Mouse (Mus musculus) lung, postnatal 0 days (tissue): ENCODE data around the gene B3gat2. TPM values are rescaled to one million over a fixed set of nuclear protein-coding genes. Genes with fewer than 3 reads are reported as not detected.

Experiments
- ATAC-seq: fragments of 200-750 bp; cut with Nextera tagmentation; 2 replicates; pipeline ENCODE4 v1.8.0; 2017; ENCODE audit warnings: moderate library complexity
- DNase-seq: peaks from one replicate; pipeline ENCODE4 v3.0.0-alpha.2; 2016; ENCODE audit warnings: low spot score
- H3K27ac ChIP-seq: fragments of 300-500 bp; sonication (generic); 2 replicates; pipeline ENCODE4 v1.5.1; 2014; ENCODE audit warnings: antibody characterized with exemption, mild to moderate bottlenecking, low read length, mixed read lengths
- H3K27me3 ChIP-seq: fragments of 300-500 bp; sonication (generic); replicated peaks from 2 replicates; pipeline ENCODE4 v1.6.1; 2014; ENCODE audit warnings: low read length, mixed read lengths; ENCODE audit not compliant: insufficient read depth
- H3K36me3 ChIP-seq: fragments of 300-500 bp; sonication (generic); 2 replicates; pipeline ENCODE4 v1.6.1; 2014; ENCODE audit warnings: low read length, mixed read lengths; ENCODE audit not compliant: insufficient read depth
- H3K4me1 ChIP-seq: fragments of 300-500 bp; sonication (generic); 2 replicates; pipeline ENCODE4 v1.6.1; 2014; ENCODE audit warnings: antibody characterized with exemption, low read depth, low read length, mixed read lengths; ENCODE audit not compliant: insufficient read depth
- H3K4me2 ChIP-seq: fragments of 300-500 bp; sonication (generic); replicated peaks from 2 replicates; pipeline ENCODE4 v1.6.1; 2014; ENCODE audit warnings: low read depth, mild to moderate bottlenecking, low read length, moderate library complexity, mixed read lengths
- H3K4me3 ChIP-seq: fragments of 300-500 bp; sonication (generic); 2 replicates; pipeline ENCODE4 v1.5.1; 2014; ENCODE audit warnings: low read depth, low read length
- H3K9ac ChIP-seq: fragments of 300-500 bp; sonication (generic); replicated peaks from 2 replicates; pipeline ENCODE4 v1.6.1; 2014; ENCODE audit warnings: low read depth, mild to moderate bottlenecking
- H3K9me3 ChIP-seq: fragments of 300-500 bp; sonication (generic); 2 replicates; pipeline ENCODE4 v1.6.1; 2016; ENCODE audit warnings: low read length, mixed read lengths
- CTCF ChIP-seq: IDR thresholded peaks from 2 replicates; pipeline ENCODE4 v1.5.1; 2016; ENCODE audit warnings: antibody characterized with exemption, mild to moderate bottlenecking
- EP300 ChIP-seq: IDR thresholded peaks from 2 replicates; pipeline ENCODE4 v1.6.1; 2016; ENCODE audit warnings: antibody characterized with exemption, mild to moderate bottlenecking, control low read depth
- WGBS: fragments of 180-500 bp; shearing (Covaris S2); extraction: QIAGEN DNeasy Blood & Tissue Kit; methylation state at CpG from one replicate; pipeline ENCODE4 v1.1.7; 2014; 5-methylcytosine and 5-hydroxymethylcytosine counted together
- polyA plus RNA-seq: library from polyadenylated mRNA; unstranded; fragments of >200 nt; fragmentation: Nextera tagmentation; extraction: Ambion mirVana; gene quantifications from 2 replicates; pipeline ENCODE4 v1.2.1, GENCODE M21; 2015

Gene B3gat2
- polyA plus RNA-seq, 1 experiment from 2014 or later: 0.24 TPM

- Histone ChIP-seq H3K4me1 (no peaks in the 10 kb centered on the region), H3K9me3 (no peaks in the 10 kb centered on the region), H3K9ac (no peak overlapping the region), H3K4me2 (no peak overlapping the region), H3K27ac (no peak overlapping the region), H3K4me3 (no peak overlapping the region), H3K36me3 (no peaks in the 10 kb centered on the region), H3K27me3 (no peaks in the 10 kb centered on the region)
- DNase-seq: peak; percentile 68
- TF ChIP-seq CTCF (peak; percentile 84), EP300 (no peak)
- WGBS: 30% methylated on average over 13 of the region's 13 CpGs
- peak; percentile 58 for ATAC-seq
Measured at GRCm38 (mm10) chr1:23826887-23827758, 65.6 kb downstream of the B3gat2 start.

DNA sequence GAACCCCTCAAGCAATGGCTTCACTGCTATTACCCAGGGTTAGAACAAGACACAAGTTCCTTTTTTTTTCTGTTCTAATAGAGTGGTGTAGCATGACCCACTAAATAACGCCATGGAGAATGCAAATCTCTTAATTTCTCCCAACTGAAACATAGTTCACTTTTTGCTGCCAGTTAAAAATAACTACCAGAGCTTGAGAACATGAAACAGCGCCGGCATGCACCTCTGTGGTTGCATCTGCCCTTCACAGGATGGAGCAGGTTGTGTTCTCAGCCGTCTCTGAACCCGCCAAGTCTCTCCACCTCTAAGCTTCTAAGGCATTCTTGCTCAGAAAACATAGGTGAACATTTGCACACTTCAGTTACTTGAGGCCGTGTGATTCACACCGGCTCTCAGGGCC lies 72.7 kb downstream of the B3gat2 start:
- Histone ChIP-seq H3K27me3 (no peaks in the 10 kb centered on the region), H3K27ac (no peak overlapping the region), H3K4me2 (no peak overlapping the region), H3K4me1 (no peaks in the 10 kb centered on the region), H3K36me3 (no peaks in the 10 kb centered on the region), H3K9me3 (no peaks in the 10 kb centered on the region), H3K9ac (no peak overlapping the region), H3K4me3 (no peak overlapping the region)
- DNase-seq (no peak), ATAC-seq (no peak)
- no peak for TF ChIP-seq EP300
- TF ChIP-seq CTCF: no peak
- 71% methylated on average over 7 of the region's 7 CpGs for WGBS

- 57% methylated on average over 9 of the region's 9 CpGs for WGBS
- Histone ChIP-seq H3K9ac (no peak overlapping the region), H3K27me3 (no peaks in the 10 kb centered on the region), H3K4me3 (no peak overlapping the region), H3K4me1 (no peaks in the 10 kb centered on the region), H3K4me2 (no peak overlapping the region), H3K36me3 (no peaks in the 10 kb centered on the region), H3K27ac (no peak overlapping the region), H3K9me3 (no peaks in the 10 kb centered on the region)
- TF ChIP-seq CTCF (no peak), EP300 (no peak)
- DNase-seq: no peak
- ATAC-seq: no peak
Measured at GRCm38 (mm10) chr1:23834819-23835218, 73.3 kb downstream of the B3gat2 start.

DNA sequence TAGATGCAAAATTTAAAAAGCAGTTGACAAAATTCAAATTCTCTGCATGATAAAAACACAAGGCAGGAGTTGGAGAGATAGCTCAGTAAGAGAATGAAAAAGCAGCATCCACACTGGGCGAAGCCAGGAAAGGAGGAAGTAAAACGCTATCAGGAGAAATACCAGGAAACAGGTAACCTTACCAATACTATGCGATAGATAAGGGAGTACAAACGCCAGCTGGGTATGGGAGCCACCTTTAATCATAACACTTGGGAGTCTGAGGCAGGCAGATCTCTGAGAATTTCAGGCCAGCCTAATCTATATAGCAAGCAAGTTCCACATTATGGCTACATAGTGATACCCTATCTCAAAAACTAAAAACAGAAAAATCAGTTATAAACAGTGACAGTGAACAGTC lies 75.1 kb downstream of the B3gat2 start:
- Histone ChIP-seq H3K27ac (no peak overlapping the region), H3K4me2 (no peak overlapping the region), H3K4me3 (no peak overlapping the region), H3K27me3 (no peaks in the 10 kb centered on the region), H3K9ac (no peak overlapping the region), H3K36me3 (peaks cover 6% of the 10 kb centered on the region; the same call in 1 of the 2 replicates), H3K9me3 (no peaks in the 10 kb centered on the region), H3K4me1 (no peaks in the 10 kb centered on the region)
- ATAC-seq: no peak
- TF ChIP-seq EP300: no peak
- no peak for TF ChIP-seq CTCF
- 84% methylated on average over 4 of the region's 4 CpGs for WGBS
- no peak for DNase-seq

DNA sequence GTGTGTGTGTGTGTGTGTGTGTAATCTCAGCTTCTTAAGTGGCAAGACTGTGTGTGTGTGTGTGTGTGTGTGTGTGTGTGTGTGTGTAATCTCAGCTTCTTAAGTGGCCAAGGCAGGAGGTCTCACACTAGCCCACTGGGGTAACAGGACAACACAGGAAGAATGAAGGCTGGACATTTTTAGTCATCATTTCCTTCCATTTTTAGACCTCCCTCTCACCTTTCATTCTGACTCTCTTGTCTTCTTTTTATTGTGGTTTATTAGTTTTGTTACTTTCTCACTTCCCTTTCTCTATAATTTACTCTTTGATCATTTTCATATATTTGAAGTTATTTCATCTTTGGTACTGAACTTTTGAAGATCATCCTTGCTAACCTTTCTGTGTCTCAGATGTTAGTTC lies 79.4 kb downstream of the B3gat2 start:
- Histone ChIP-seq H3K27me3 (no peaks in the 10 kb centered on the region), H3K9me3 (no peaks in the 10 kb centered on the region), H3K9ac (no peak overlapping the region), H3K4me1 (no peaks in the 10 kb centered on the region), H3K4me2 (no peak overlapping the region), H3K4me3 (no peak overlapping the region), H3K36me3 (peaks cover 12% of the 10 kb centered on the region), H3K27ac (no peak overlapping the region)
- no peak for TF ChIP-seq EP300
- DNase-seq: no peak
- no peak for ATAC-seq

GRCm38 (mm10) chr1:23842629-23843028 lies 81.1 kb downstream of the B3gat2 start:
- H3K9ac ChIP-seq: no peak overlapping the region
- DNase-seq: no peak
- H3K4me2 ChIP-seq: no peak overlapping the region
- H3K27me3 ChIP-seq: no peaks in the 10 kb centered on the region
- H3K9me3 ChIP-seq: no peaks in the 10 kb centered on the region
- no peak for ATAC-seq
- H3K4me1 ChIP-seq: no peaks in the 10 kb centered on the region
- peaks cover 18% of the 10 kb centered on the region for H3K36me3 ChIP-seq
- TF ChIP-seq EP300: no peak
- no peak for TF ChIP-seq CTCF
- H3K27ac ChIP-seq: no peak overlapping the region
- 82% methylated on average over 3 of the region's 3 CpGs for WGBS
- H3K4me3 ChIP-seq: no peak overlapping the region
